Mouse (Mus musculus): ENCODE results near the gene Fbxl14.
"Not testable (repeated sequence)": the region's sequence is repeated elsewhere in the genome, so short reads cannot be mapped to it uniquely, and the experiment has no call there.

Fbxl14 gene

DNA sequence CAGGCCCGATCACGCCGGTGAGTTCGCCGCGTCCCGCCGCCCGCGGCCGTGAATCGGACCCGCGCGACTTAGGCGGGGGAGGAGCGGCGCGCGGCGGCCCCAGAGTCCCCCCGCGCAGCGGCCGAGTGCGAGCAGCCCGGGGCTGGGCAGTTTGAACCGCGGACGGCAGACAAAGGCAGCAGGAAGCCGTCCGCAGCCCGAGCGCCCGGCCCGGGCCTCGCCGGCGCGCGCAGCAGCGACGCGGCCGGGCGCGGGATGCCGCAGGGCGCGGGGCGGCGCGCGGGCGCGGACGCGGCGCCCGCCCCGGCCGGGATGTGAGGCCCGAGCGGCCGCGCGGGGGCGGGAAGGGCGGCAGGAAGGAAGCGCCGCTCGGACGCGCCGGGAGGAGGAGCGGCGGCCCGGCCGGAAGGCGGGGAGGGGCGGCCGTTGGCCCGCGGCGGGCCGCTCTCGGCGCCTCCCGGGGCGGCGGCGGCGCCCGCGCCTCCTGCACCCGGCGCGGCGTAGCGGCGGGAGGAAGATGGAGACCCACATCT lies at the start of gene Fbxl14:
TSS of gene Fbxl14 (plus strand) at position 326 of the 533 bp plus-strand sequence.
- DNase-seq: peak; percentile 61

DNA sequence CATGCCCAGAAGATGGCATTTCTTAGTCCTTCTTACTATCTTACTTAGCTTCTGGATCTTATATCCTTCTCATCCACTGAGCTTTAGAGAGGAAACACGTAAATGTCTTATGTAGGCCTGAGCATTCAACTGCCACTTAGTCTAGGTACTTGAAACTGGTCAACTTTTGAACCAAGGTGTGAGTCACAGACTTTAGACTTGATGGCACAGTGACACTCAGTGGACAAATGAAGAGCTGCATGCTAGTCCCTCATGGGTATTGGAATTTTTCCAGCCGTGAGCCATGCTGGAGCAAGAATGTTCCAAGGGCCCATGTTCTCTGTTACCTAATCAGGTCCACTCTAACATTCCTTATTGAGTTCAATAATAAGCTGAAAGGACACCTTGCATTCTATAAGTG lies 49.0 kb upstream of the Fbxl14 start:
- DNase-seq: peak; percentile 93

DNA sequence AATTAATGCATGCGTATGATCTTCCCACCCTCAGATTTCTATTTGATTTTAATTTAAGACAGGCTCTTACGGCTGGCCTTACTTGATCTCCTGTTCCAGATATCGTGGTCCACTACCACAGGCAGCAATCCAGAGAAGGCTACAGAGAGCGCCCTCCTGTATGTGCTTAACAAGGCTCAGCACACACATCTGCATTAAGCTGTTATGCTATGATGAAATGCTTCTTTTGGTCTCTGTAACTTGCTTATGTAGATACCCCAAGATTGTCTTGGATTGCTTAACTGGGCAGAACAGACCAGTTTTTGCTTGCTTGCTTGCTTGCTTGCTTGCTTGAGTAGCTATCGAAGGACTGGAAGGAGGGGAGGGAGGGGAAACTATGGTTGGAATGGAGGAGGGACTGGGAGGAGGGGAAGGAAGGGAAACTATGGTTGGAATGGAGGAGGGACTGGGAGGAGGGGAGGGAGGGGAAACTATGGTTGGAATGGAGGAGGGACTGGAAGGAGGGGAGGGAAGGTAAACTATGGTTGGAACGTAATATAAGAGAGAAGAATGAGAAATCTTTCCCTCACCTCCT lies 47.6 kb upstream of the Fbxl14 start:
- DNase-seq: peak; percentile 61

DNA sequence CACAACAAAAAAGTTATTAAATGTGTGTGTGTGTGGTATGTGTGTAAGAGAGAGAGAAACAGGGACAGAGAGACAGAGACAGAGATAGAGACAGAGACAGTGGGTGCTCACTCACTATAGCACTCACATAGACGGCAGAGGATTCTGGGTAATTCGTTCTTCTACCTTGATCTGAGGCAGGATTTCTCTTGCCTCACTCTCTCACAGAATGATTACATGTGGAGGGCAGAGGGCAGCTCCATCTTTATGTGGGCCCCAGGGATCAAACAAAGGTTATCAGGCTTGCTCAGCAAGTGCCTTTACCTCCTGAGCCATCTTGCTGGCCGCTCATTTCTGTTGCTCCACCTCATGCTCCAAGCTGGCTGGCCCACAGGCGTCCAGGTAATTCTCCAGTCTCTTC lies 45.1 kb upstream of the Fbxl14 start:
- no peak for DNase-seq

DNA sequence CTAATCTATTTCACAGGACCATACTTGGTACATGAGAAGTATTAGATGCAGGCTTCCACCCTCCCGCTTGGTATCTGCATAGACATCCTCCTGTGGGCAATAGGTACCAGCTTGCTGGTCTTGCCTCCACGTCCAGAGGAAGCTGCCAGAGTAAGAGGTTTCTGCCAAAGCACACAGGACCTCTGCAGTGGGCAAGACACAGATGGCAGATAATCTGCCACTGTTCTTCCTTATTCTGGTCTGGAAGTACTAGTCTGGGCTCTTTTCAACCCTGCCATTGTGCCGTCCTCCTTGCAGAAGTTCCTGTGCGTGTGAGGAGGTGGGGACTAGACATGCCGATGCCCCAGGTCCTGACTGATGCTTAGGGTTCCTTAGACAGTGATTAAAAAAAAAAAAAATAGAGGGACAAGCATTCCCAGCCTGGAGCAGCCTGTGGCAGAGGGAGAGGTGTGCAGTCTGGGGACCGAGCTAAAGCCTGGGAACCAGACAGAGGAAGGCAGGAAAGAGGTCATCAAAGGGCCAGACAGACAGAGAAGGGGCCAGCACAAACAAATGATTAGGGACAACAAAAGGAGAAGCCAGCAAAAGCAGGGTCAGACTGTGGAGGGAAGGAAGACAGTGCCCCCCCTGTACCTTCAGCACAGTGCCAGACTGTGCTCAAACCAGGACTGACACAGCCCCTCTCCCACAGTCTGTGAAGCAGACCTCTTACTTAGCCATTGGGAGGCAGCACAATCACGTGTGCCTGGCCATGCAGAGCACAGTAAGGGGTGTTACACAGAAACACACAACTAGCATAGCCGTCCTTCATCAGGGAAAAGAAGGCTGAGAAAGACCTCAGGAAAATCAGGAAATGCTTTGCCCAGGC lies 41.3 kb upstream of the Fbxl14 start:
- no peak for DNase-seq

DNA sequence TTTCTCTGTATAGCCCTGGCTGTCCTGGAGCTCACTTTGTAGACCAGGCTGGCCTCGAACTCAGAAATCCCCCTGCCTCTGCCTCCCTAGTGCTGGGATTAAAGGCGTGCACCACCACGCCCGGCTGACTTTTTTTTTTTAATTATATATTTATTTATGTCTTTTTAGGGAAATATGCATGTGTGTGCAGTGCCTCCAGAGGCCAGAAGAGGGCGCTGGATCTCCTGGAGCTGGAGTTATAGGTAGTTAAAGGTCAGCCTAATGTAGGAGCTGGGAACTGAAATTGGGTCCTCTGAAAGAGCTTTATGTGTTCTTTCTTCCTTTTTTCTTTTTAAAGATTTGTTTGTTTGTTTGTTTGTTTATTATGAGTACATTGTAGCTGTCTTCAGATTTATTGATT lies 36.7 kb upstream of the Fbxl14 start:
- not testable (repeated sequence) for DNase-seq

DNA sequence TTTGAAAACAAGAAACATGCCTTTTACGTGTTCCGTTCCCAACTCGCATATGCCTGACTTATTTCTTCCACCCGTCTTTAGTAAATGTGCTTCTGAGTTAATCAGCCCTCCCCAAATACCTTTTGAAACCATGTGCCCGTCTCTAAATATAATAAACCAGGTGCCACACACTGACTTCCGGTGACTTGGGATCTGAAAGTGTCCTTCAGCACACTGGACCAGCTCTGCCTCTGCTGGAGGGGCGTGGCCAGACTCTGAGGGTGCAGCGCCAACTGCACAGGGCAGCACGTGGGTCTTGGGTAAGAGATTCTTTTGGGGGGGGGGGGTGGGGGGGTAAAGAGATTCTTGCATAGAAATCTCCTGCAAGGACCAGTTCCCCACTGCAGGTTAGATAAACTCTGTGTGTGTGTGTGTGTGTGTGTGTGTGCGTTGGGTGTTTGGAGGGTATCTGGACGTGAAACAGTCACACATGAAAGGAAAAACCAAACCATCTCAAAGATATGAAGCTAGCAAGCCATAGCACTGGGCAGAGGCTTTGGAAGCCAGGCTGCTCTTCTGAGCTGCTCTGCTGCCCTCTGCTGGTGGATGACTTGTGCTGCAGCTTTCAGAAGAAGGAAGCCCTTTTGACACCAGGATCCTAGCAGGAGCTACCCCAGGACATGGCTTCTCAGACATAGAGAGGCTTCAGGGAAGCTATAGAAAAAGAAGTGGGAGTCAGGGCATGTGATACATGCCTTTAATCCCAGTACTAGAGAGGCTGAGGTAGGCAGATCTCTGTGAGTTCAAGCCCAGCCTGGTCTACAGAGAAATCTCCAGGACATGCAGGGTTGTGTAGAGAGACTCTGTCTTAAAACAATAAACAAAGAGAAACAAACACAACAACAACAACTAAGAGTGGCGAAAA lies 35.5 kb upstream of the Fbxl14 start:
- DNase-seq: peak; percentile 86

DNA sequence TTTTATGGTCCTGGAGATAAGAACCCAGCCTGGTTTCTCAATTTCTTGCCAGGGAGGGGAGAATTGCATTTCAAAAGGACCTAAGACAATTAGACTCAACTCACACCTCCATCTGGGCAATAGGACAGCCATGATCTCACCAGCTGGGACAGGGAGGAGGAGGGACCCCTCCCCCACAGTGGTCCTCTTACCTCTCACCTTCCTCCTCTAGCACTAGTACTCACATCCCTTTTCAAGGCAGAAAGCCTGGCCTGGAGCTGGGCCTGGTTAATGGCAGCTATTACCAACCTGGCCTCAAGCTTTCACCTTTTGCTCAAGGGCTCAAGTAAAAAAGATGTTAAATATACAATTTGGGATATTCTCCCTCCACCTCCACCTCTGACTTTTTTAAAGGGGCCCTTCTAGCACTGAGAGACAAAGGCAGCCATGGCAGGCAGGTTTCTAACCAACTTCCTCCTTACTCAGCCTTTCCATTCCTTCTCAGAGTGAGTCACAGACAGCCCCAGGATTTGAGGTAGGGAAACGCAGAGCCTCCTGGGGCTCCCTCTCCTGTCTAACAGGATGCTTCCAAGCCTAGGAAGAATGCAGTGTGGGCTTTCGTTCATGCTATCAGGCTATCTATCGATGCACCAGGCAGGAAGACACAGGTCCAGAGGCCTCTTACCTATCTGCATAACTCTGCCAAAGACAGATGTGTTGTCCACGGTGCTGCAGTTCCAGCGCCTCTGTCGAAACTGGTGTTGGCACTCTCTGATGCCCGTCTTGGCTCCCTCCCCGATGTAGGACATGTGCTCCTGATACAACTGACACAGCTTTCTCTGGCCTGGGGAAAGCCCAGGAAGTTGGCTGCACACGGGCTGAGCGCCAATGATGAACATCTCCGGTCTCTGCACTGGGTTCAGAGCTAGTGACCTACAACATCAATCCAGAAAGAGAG lies 33.5 kb upstream of the Fbxl14 start:
- DNase-seq: no peak

DNA sequence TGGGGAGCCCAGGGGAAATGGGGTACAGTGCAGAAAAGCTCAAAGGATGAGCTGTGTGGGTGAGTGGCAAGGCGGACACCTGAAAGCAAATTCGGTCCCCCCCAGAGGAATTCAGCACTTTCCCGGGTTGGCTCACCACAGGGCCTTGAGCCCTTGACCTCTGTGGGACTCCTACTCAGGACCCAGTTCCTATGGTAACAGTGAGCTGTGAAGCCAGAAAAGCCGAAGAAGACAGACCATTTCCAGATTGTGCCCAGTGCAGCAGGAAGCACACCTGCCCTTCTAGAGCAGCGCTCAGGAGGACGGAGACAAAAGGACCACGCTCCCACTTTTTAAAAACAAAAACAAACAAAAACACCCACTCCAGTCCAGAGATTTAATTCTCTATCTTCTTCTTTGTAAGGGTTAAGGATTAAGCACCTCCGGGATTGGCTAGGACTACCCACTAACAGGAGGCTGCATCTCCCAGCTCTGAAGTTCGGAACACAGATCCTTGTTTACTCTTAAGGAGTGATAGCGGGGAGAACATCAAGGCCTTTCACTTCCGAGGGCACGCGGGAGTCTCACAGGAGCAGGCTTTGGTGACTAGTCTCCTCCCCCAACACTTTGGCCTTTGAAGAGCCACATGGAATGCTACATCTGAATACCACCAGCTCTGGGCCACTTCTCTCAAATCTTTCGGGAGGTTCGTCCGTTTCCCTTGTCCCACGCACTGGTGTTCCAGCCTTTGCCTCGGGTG lies 31.0 kb upstream of the Fbxl14 start:
- peak; percentile 51 for DNase-seq

DNA sequence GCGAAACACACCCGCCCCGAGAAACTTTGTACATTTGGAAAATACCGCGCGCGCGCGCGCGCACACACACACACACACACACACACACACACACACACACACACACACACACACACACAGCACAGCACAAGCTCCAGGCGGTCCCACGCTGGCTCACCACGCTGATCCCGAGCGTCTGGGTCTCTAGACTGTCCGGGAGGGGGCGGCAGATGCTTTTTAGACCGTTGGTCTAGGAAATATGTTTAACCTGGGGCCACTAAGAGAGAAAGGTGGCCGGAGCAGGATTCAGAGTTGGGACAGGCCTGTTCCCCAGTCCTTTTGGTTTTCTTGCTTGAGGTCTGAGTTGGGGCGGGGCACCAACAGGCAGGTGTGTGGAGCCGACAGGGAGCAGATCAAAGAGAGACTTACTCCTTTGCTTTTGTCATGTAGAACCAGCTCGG lies 30.4 kb upstream of the Fbxl14 start:
- DNase-seq: peak; percentile 78

DNA sequence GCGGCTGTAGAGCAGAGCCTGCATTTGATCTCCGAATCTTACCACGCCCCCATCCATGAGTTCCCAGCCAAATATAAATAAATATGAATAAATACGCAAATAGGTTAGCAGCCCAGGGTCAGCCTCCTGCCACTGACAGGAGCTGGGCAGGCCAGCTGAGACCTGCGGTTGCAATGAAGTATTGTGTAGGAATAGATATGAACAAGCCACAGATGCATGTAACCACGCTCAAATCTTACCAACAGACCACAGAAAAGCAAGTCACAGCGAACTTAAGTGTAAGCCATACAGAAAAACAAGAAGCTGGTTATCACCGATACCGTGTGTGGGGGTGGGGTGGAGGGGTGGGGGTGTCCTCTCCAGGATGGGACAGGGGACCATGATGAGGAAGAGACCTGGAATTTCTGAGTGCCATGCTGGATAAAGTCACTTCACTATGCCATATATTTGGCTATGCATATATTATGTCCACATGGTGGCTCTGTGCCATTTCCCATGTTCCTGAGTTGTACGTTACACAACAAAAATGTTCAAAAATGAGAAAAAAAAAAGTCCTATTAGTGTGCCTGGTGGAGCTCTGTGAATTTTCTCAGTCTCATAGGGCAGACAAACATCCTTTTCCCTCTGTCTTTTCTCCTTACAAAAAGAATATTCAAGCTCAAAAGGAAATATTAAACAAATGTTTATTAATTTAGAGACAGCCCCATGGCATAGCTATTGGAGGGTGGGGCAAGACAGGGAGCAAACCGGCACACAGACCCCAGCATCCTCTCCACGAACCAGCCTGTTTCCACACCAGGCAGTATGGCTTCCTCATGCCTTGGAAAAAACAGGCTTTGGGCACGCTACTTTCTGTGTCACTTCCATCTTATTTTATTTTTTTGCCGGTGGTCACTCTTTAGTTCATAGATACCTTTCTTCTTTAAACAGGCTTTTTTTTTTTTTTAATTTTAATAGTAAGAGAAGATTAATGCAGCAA lies 28.2 kb upstream of the Fbxl14 start:
- no peak for DNase-seq

DNA sequence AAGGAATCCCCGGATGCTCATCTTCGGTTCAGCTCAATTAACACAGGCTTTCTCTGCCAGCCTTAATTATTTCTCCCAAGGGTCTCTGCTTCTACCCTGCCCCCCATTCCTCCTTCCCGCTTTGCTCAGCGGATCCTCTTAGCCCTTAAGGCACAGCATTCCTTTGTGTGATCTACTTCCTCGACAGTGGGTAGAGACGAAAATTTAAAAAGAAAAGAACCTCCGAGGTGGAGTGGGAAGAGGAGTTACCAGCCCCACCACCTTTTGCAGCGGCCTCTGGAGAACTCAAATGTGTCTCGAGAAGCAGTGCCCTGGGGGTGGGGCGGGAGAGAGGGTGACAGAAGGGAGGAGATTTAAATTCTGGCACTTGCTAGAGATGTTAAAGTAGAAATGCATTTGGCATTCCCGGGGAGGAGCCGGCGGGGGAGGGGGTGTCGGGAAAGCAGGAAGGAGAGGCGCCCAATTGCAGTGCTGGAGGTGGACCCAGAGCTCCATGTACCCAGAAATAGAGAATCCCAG lies 27.4 kb upstream of the Fbxl14 start:
- peak; percentile 68 for DNase-seq

DNA sequence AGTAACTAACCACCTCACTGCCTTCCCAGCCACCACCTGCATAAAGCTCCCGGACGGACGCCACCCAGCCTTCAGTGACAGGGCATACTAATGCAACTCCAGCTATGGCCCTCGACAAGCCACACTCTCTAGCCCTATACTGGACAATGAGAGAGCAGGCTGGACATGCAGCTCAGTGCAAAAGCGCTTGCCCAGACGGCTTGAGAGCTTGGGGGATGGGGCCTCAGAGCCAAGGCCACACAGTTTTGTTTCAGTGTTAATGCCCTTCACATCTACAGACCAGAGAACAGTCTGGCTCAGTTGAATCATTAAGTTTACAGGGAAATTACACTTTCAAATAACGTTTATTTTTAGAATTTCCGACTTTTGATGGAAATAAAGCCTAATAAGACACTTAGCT lies 21.3 kb upstream of the Fbxl14 start:
- DNase-seq: no peak

DNA sequence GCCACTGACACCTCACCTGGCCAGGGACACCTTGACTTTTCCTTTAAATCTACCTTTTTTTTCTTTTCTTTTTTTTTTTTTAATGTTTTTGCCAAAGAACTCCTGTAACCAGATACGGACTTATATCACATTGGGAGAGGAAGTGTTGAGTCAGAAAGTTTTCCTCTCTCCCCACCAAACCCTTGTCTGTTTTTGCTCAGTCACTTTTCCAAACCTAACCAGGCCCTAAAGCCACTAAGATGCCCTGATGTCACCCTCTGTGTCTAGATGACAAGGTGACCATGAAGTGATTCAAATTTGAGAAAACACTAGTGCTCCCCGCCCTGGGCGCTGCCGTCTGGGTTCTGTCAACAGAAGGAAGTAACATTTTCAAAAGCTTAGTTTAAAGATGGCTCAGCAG lies 20.4 kb upstream of the Fbxl14 start:
- no peak for DNase-seq

DNA sequence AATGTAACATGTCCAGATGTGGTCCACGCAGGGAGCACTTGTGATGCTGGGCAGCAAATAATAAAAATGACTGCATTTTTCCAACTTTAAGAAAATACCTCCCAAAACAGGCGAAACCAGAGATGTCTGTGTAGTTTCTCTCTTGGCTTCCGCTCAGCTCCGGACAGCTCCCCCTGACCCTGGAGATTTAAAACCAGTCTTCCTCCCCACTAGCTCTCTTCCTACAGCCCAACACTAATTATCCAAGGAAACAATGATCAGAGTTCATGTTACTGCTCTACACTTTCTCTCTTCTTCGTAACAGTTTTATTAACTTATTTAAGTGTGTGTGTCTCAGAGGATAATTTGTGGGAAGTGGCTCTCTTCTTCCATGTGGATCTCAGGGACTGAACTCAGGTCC lies 19.1 kb upstream of the Fbxl14 start:
- no peak for DNase-seq

DNA sequence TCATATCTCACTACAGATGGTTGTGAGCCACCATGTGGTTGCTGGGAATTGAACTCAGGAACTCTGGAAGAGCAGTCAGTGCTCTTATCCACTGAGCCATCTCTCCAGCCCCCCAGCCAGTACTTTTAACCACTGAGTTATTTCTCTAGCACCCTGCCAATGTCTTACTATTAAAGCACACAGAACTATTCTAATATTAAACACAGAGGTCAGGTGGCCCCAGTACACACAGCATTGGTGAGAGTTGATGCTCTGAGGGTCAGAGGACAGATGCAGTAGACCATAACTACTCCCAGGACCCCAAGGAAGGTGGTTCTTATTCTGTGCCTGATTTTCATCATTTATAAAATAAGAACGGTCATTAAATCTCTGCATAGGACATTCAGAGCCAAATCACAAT lies 13.3 kb upstream of the Fbxl14 start:
- no peak for DNase-seq

DNA sequence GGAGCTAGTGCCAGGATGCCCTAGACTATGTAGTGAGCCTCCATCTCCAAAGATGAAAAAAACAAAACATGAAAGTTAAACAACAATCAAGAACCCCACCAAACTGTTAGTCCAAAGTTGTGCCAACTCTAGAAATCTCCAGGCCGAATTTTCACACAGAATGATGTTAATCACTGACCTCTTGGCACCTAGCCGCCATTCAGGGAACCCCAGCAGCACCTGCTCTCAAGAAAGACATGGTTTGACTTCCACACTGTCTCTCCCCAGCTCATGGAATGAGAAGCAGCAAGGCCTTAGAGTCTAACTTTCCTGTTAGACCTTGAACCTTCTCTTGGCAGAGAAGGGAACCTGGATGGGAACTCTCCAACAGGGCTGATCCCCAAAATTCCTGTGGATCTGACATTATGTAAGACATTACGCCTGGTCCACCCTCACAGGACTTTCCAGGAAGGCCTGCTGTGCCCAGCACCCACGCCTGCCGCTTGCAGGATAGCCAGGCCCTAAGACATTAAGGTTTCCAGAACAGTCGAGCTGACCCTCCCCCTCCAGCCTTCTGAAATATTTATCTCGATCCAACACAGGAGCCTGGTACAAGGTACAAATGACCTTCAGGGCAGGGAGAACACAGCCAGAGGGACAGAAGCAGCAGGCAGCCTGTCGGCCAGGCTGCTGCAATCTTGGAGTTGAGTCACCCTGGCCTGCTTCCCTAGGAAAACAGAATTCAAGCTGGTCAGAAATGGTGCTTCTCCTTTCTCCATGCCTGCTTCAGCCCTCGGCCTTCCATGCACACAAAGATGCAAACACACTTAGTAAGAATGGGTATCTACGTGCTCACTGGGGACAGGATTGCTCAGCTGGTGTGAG lies 12.3 kb upstream of the Fbxl14 start:
- no peak for DNase-seq

DNA sequence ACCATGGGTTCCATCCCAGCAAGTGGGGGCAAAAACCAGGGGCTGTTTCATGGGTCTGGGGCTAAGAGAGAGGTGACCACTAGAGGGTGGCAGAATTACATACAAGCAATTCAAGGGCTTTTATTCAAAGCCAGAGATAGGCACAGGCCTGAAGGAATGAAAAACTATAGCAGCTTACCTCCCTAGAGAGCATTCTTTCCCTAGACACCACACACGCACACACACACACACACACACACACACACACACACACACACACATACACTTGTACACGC lies 11.7 kb upstream of the Fbxl14 start:
- no peak for DNase-seq

DNA sequence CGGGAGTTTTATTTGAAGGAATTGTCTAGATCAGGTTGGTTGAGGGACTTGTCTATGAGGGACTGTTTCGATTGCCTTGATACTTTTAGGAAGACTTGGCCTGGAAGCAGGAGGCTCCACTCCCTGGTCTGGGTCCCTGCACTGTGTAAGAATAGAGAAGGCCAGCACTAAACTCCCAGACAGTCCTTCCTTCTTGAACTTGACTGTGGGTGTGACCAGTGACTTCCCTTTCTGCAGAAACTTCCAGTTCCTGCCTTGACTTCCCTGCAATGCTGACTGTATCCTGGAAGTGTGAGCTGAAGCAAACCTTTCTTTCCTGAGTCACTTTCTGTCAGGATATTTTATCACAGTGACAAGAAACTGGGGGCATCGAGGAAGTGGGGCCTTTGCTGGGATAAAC lies 8.7 kb upstream of the Fbxl14 start:
- no peak for DNase-seq
